Mouse (Mus musculus) midbrain, embryonic 12.5 days (tissue): ENCODE data around the gene Cenpa. TPM values are rescaled to one million over a fixed set of nuclear protein-coding genes. Genes with fewer than 3 reads are reported as not detected.
A peak's percentile ranks its signal among the peaks of the same experiment; 100 is the strongest.
"Not testable (repeated sequence)": the region's sequence is repeated elsewhere in the genome, so short reads cannot be mapped to it uniquely, and the experiment has no call there.

Source experiments
- ATAC-seq: fragments of 200-750 bp; cut with Nextera tagmentation; 2 replicates; pipeline ENCODE4 v1.8.0; 2017; ENCODE audit warnings: low read depth, moderate TSS enrichment, moderate library complexity; ENCODE audit not compliant: low FRiP score
- H3K27ac ChIP-seq: fragments of 300-500 bp; sonication (generic); replicated peaks from 2 replicates; pipeline ENCODE4 v1.5.1; 2016; ENCODE audit warnings: mild to moderate bottlenecking
- H3K27me3 ChIP-seq: fragments of 300-500 bp; sonication (generic); 2 replicates; pipeline ENCODE4 v1.6.1; 2016; ENCODE audit warnings: mild to moderate bottlenecking
- H3K36me3 ChIP-seq: fragments of 300-500 bp; sonication (generic); 2 replicates; pipeline ENCODE4 v1.6.1; 2016
- H3K4me1 ChIP-seq: fragments of 300-500 bp; sonication (generic); 2 replicates; pipeline ENCODE4 v1.6.1; 2016
- H3K4me2 ChIP-seq: fragments of 300-500 bp; sonication (generic); replicated peaks from 2 replicates; pipeline ENCODE4 v1.6.1; 2016; ENCODE audit warnings: mild to moderate bottlenecking, moderate library complexity
- H3K4me3 ChIP-seq: fragments of 300-500 bp; sonication (generic); 2 replicates; pipeline ENCODE4 v1.5.1; 2016; ENCODE audit warnings: mild to moderate bottlenecking
- H3K9ac ChIP-seq: fragments of 300-500 bp; sonication (generic); replicated peaks from 2 replicates; pipeline ENCODE4 v1.6.1; 2016; ENCODE audit warnings: mild to moderate bottlenecking, moderate library complexity
- H3K9me3 ChIP-seq: fragments of 300-500 bp; sonication (generic); 2 replicates; pipeline ENCODE4 v1.6.1; 2016; ENCODE audit warnings: mild to moderate bottlenecking
- WGBS: fragments of 180-500 bp; shearing (Covaris S2); methylation state at CpG from one replicate; pipeline ENCODE4 v1.1.7; 2016; 5-methylcytosine and 5-hydroxymethylcytosine counted together
- polyA plus RNA-seq: library from polyadenylated mRNA; unstranded; fragments of >200 nt; fragmentation: Nextera tagmentation; extraction: Ambion mirVana; gene quantifications from 2 replicates; pipeline ENCODE4 v1.2.1, GENCODE M21; 2016

Cenpa gene
- polyA plus RNA-seq, 1 experiment from 2014 or later: 290 TPM

DNA sequence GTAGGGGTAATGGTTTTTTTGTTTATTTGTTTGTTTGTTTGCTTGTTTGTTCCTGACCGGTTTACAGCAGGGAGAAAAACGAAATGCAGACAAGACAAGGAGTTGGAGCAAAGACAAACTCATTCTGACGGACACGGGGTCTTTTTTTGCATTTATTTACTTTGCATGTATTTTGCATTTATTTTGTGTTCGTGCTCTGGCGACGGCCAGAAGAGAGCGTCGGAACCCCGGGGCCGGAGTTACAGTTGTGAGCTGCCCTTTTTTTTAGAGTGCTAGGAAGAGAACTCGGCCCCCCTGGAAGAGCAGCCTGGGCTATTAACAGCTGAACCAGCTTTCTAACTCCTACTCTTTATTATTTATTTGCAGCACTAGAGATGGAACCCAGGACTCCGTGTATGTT, 638 bp downstream of the Cenpa start:
- under 1% methylated on average over 13 of the region's 13 CpGs for WGBS
- Histone ChIP-seq H3K4me3 (peak overlapping the region; percentile 69), H3K4me2 (peak overlapping the region; percentile 66), H3K9me3 (no peaks in the 10 kb centered on the region), H3K27me3 (no peaks in the 10 kb centered on the region), H3K36me3 (peaks cover 24% of the 10 kb centered on the region), H3K27ac (peak overlapping the region; percentile 54), H3K9ac (peak overlapping the region; percentile 68), H3K4me1 (peaks cover 23% of the 10 kb centered on the region)
- no peak for ATAC-seq

DNA sequence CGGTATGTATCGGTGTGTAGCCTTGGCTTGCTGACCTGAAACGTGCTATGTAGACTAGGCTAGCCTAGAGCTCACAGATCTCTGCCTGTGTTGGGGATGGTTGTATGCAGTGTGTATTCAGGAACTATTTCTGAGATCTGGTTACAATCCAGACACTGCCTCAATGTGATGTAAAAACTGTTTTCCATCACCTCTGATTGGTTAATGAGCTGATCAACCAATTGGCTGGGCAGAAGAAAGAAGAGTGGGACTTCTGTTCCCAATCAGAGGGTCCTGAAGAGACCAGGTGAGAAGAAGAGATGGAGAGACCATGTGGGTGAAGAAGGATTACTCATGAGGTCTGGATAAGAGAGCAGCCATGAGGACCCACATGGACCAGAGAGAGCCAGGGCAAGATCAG, 1.1 kb downstream of the Cenpa start:
- Histone ChIP-seq H3K4me3 (peak overlapping the region; percentile 69), H3K27me3 (no peaks in the 10 kb centered on the region), H3K4me1 (peaks cover 23% of the 10 kb centered on the region), H3K36me3 (peaks cover 28% of the 10 kb centered on the region), H3K9ac (peak overlapping the region; percentile 68), H3K27ac (no peak overlapping the region), H3K9me3 (no peaks in the 10 kb centered on the region), H3K4me2 (peak overlapping the region; percentile 66)
- ATAC-seq: no peak
- WGBS: 10% methylated on average over 3 of the region's 3 CpGs

DNA sequence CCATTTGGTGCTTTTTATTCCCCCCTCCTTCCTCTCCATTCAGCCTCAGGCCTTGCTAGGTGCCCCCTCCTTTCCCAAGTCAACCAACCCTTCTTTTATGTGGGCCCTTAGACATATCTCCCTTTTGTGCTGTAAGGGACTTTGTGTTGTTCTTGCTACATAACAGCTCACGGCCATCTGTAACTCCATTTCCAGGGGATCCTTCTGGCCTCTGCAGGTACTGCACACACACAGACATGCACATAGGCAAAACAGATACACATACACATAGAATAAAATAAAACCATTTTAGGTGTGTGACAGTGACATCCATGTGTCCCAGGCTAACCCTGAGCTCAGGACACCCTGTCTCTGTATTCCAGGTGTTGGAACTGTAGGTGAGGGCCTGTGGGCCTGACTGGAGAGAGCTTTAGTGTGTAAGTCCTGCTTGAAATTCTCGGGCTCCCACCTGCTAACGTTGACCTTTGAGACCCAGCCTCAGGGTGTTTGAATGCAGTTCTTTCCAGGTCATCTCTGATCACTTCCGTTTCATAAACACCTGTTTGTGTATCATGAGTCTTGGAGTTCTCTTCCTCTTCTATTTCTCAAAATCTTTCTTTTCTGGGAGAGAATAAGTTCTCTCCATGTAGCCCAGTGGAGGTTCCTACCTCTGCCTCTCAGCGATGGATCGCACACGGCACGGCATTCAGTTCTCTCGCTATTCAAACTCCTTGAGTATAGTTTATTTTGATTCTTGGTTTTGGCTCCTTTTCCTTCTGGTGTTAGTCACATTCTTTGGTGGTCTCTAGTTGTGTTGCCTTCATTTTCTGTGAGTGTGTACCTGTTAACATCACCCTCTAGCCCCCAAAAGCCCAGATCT, 2.3 kb downstream of the Cenpa start:
- Histone ChIP-seq H3K9ac (no peak overlapping the region), H3K27ac (no peak overlapping the region), H3K4me1 (peaks cover 23% of the 10 kb centered on the region), H3K9me3 (no peaks in the 10 kb centered on the region), H3K4me2 (peak overlapping the region; percentile 66), H3K36me3 (peaks cover 40% of the 10 kb centered on the region), H3K27me3 (no peaks in the 10 kb centered on the region), H3K4me3 (0 out of 2 replicates have a peak overlapping the region, but pooled peaks have one; percentile 69)
- ATAC-seq: no peak
- WGBS: 93% methylated on average over 9 of the region's 9 CpGs

DNA sequence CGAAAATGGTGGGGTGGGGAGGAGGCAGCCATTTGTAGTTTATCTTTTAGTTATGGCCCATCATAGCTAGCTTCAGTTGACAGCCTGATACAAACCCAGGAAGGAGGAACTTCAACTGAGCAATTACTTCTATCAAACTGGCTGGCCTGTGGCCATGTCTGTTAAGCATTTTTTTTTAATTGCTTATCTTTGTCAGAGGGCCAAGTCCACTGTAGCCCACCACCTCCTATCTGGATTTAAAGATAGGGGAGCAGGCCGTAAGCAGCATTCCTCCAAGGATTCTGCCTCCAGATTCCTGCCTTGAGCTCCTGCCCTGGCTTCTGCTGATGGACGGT, 2.9 kb downstream of the Cenpa start:
- Histone ChIP-seq H3K27ac (no peak overlapping the region), H3K4me2 (no peak overlapping the region), H3K36me3 (peaks cover 46% of the 10 kb centered on the region), H3K9me3 (no peaks in the 10 kb centered on the region), H3K27me3 (no peaks in the 10 kb centered on the region), H3K4me1 (peaks cover 23% of the 10 kb centered on the region), H3K9ac (no peak overlapping the region), H3K4me3 (no peak overlapping the region)
- ATAC-seq: no peak
- 91% methylated on average over 3 of the region's 3 CpGs for WGBS

DNA sequence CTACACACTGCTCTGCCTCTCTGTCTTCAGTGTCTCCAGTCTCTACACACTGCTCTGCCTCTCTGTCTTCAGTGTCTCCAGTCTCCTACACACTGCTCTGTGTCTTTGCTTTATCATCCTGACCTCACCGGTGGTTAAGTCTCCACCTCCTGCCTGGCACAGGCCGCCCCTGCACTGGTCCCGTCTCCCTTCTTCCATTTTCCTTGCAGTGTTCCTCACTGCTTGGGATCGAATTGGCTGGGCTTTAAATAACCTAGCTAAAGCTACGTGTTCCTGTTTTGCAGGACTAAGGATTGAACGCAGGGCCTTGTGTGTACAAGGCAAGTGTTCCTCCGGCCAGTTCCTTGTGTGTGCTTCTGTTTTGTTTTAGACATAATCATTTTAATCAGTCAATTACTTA, 3.5 kb downstream of the Cenpa start:
- Histone ChIP-seq H3K36me3 (peaks cover 50% of the 10 kb centered on the region), H3K9ac (no peak overlapping the region), H3K4me2 (no peak overlapping the region), H3K27ac (no peak overlapping the region), H3K4me3 (no peak overlapping the region), H3K9me3 (no peaks in the 10 kb centered on the region), H3K4me1 (peaks cover 23% of the 10 kb centered on the region), H3K27me3 (no peaks in the 10 kb centered on the region)
- 94% methylated on average over 7 of the region's 7 CpGs for WGBS
- no peak for ATAC-seq

DNA sequence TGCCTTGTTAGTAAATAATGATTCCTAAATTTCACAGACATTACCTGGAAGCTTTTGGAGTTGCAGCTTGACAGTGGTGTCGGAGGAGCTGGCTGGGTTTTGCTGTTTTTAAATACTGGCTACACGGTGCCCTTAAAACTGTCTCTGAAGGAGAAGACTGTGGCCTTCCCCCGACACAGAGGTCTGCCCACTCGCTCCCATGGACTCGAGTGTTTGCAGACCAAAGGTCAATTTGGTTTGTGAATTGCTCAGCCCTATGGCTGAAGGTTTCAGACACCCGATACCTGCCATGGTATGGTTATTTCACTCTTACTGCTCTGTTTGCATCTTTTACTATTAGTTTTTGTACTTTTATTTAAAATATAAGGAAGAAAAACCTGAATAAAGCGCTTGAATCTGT, 7.4 kb downstream of the Cenpa start:
- Histone ChIP-seq H3K9ac (no peak overlapping the region), H3K27ac (no peak overlapping the region), H3K4me2 (no peak overlapping the region), H3K9me3 (no peaks in the 10 kb centered on the region), H3K36me3 (peaks cover 57% of the 10 kb centered on the region), H3K4me1 (peaks cover 5% of the 10 kb centered on the region), H3K27me3 (no peaks in the 10 kb centered on the region), H3K4me3 (no peak overlapping the region)
- 84% methylated on average over 7 of the region's 7 CpGs for WGBS
- no peak for ATAC-seq

DNA sequence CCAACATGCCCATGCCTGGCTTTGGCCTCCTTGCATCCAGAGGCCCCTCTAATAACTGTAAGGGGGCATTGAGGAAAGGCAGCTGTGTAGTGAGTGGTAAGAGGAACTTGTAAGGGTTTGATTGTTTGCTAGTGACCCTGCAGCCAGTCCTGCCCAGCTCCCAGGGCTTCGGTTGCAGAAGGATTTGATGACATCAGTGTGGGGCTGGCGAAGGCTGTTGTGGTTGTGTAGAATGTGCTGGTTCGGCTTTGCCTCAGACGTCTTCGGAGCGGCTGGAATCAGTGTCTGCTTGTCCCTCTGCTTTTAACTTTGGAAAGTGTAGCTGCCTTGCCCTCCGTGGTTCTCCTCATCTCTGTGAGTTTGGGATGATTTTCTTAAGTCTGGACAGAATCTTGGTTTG, 10.2 kb downstream of the Cenpa start:
- no peak overlapping the region for H3K4me3 ChIP-seq
- H3K27me3 ChIP-seq: no peaks in the 10 kb centered on the region
- H3K4me2 ChIP-seq: no peak overlapping the region
- WGBS: 90% methylated on average over 7 of the region's 7 CpGs
- no peak overlapping the region for H3K27ac ChIP-seq
- peaks cover 43% of the 10 kb centered on the region for H3K36me3 ChIP-seq
- ATAC-seq: no peak
- H3K9ac ChIP-seq: no peak overlapping the region
- no peaks in the 10 kb centered on the region for H3K9me3 ChIP-seq
- no peaks in the 10 kb centered on the region for H3K4me1 ChIP-seq

DNA sequence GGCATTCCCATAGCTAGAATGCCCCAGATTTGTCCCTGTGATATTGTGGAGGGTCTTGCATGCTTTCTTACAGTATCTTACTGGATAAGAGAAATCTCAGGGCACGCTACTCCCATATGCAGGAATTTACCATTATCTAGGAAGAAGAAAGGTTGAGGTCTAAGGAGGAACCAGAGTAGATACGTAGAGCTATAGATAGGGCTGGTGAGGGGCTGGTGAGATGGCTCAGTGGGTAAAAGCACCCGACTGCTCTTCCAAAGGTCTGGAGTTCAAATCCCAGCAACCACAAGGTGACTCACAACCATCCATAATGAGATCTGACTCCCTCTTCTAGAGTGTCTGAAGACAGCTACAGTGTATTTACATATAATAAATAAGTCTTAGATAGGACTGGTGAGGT, 11.5 kb downstream of the Cenpa start:
- H3K9me3 ChIP-seq, ATAC-seq, H3K4me2 ChIP-seq, H3K4me3 ChIP-seq, H3K9ac ChIP-seq, H3K27me3 ChIP-seq, H3K27ac ChIP-seq, H3K4me1 ChIP-seq: not testable (repeated sequence)
- H3K36me3 ChIP-seq: peaks cover 30% of the 10 kb centered on the region
- WGBS: 96% methylated on average over 3 of the region's 3 CpGs

DNA sequence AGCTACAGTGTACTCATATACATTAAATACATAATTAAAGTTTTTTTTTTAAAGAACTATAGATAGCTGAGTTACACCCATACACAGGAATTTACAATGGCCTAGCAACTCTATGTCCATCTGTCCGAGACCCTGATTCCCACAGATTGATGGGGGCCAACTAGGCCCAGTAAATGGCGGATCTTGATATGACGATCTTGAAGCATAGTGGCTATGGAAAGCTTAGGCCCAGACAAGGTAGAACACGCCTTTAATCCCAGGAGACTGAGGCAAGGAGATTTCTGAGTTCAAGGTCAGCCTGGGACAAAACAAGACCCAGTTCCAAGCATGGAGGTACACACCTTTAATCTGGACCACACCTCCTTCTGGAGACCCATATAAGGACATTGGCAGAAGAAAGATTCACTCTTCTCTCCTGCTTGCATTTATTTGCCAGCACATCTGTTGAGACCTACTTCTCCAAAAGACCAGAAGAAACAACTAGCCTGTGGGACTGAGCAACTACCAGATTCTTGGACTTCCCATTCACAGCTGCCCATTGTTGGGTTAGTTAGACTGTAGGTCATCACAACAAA, 12.2 kb downstream of the Cenpa start:
- Histone ChIP-seq H3K4me1 (no peaks in the 10 kb centered on the region), H3K9ac (no peak overlapping the region), H3K36me3 (peaks cover 22% of the 10 kb centered on the region; the same call in 1 of the 2 replicates), H3K27me3 (no peaks in the 10 kb centered on the region), H3K27ac (no peak overlapping the region), H3K9me3 (no peaks in the 10 kb centered on the region), H3K4me3 (no peak overlapping the region), H3K4me2 (no peak overlapping the region)
- WGBS: 95% methylated on average over 4 of the region's 4 CpGs
- ATAC-seq: no peak

DNA sequence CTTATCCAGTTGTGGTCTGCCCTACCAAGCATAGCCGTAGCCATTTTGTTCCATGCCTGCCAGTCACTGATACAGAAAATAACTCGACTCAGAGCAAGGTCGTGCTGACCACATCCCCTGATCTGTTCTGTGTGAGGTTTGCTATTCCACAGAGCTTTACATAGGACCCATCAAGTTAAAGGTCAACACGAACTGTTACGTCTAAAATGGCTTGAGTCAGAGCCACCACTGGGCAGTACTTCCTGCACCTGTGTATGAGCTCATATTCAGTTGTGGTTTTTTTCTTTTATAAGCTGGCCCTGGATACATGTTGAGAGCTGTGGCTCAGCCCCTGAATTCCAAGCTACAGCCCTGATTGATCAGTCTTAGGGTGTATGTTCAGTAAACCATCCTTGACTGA, 13.0 kb downstream of the Cenpa start:
- peaks cover 15% of the 10 kb centered on the region; the same call in 1 of the 2 replicates for H3K36me3 ChIP-seq
- H3K9me3 ChIP-seq: no peaks in the 10 kb centered on the region
- no peak overlapping the region for H3K27ac ChIP-seq
- H3K9ac ChIP-seq: no peak overlapping the region
- H3K27me3 ChIP-seq: no peaks in the 10 kb centered on the region
- ATAC-seq: no peak
- WGBS: 84% methylated on average over 5 of the region's 5 CpGs
- H3K4me2 ChIP-seq: no peak overlapping the region
- H3K4me1 ChIP-seq: no peaks in the 10 kb centered on the region
- H3K4me3 ChIP-seq: no peak overlapping the region

DNA sequence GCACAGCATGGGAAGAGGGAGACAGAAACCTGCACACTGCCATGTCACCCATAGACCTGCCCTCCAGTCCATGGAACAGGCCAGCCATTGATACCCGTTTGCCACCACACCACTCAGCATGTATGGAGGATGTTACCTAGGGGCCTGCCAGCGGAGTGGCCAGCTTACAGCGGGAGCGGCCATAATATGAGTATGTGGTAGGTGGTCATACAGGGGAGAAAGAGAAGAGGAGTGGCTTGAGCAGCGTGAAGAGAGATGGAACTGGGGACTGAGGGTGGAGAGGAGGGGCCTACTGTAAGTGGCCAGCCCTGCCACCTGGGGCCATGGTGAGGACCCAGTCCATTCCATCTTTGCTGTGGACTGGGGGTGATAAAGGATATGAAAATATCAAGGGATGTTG, 15.4 kb downstream of the Cenpa start:
- WGBS: 91% methylated on average over 5 of the region's 5 CpGs
- H3K27ac ChIP-seq: no peak overlapping the region
- H3K4me3 ChIP-seq: no peak overlapping the region
- H3K36me3 ChIP-seq: no peaks in the 10 kb centered on the region
- no peak overlapping the region for H3K9ac ChIP-seq
- no peaks in the 10 kb centered on the region for H3K9me3 ChIP-seq
- H3K4me1 ChIP-seq: no peaks in the 10 kb centered on the region
- ATAC-seq: no peak
- H3K4me2 ChIP-seq: no peak overlapping the region
- no peaks in the 10 kb centered on the region for H3K27me3 ChIP-seq

DNA sequence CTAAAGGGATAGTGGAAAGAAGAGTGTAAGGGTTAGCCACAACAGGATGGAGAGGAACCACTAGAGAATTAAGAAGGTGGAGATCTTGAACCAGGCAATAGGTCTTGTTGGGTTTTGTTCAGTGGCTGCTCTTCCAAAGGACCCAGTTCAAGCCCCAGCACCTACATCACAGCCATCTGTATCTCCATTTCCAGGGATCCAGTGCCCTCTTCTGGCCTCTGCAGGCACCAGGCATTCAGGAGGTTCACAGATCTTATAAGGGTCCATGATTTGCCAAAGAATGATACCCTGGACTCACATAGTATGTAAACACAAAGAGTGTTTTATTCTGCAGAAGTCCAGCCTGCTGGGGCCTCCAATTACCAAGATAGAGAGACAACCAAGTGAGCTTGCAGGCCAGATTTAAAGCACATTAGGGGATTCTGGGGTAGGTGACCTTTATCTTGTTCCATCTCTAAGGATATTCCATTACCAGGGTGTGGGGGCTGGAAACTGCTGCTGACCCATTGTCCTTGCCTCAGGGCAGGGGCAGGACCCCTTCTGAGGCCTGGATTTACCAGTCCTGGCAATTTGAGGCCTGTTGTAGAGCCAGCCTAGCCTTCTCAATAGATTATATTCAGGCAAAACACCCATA, 16.5 kb downstream of the Cenpa start:
- Histone ChIP-seq H3K4me2 (no peak overlapping the region), H3K9ac (no peak overlapping the region), H3K4me3 (no peak overlapping the region), H3K27ac (no peak overlapping the region), H3K27me3 (no peaks in the 10 kb centered on the region), H3K4me1 (no peaks in the 10 kb centered on the region), H3K9me3 (no peaks in the 10 kb centered on the region), H3K36me3 (no peaks in the 10 kb centered on the region)
- ATAC-seq: no peak
